In the genomic region with DNA sequence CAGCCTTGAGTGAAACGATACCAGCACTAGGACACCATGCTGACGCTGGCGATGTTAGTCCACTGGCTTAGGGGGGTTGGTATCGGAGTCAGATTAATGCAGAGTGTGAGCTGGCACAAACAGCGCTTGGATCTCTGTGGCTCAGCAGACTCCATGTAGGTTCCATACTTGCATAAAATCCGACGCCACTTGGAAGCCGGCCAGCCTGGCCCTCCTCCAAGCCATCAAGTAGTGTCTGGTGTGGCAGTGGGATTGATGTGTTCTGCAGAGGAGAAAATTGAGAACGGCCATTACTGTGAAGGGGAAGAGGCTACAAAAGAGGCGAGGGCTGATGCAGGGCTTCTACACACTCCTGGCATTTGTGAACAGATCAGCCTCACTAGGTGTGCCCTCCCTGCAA, we compare ENCODE assay signal across 8 mouse cellular contexts.
DNase-seq lines count a peak whose midpoint lies in the region.

No protein-coding gene starts in this region.

- peak; percentile 71 for DNase-seq in heart, adult 11 months
- DNase-seq in heart, adult 9 months (ENCODE audit: low spot score in 2 of 2): no peak
- DNase-seq in retina, postnatal 1 day: peak; percentile 21
- no peak for DNase-seq in retina, embryonic 14.5 days (ENCODE audit: low spot score)
- DNase-seq in gastrocnemius, postnatal 25 days: peak; percentile 69
- DNase-seq in skeletal muscle tissue, adult 2 months (ENCODE audit: low read depth, low spot score): peak; percentile 95
- DNase-seq in embryo, embryonic 10 days (ENCODE audit: low spot score): no peak
- DNase-seq in adrenal gland, adult 2 months: no peak

Comparison
In these comparisons a context has a peak if more than half of its experiments do, and no peak if none do; other contexts are left out.
1. DNase-seq: peak in heart, adult 11 months (single experiment), retina, postnatal 1 day (single experiment), gastrocnemius, postnatal 25 days (single experiment) and skeletal muscle tissue, adult 2 months (single experiment); none in heart, adult 9 months (0 of 2), retina, embryonic 14.5 days (single experiment), embryo, embryonic 10 days (single experiment) and adrenal gland, adult 2 months (single experiment).